Mouse (Mus musculus) embryonic facial prominence, embryonic 11.5 days (tissue): ENCODE results near the gene Yme1l1. TPM values are rescaled to one million over a fixed set of nuclear protein-coding genes. Genes with fewer than 3 reads are reported as not detected.
A peak's percentile ranks its signal among the peaks of the same experiment; 100 is the strongest.

Source experiments
- ATAC-seq: fragments of 200-750 bp; cut with Nextera tagmentation; replicated peaks from 2 replicates; pipeline ENCODE4 v1.8.0; 2017; ENCODE audit warnings: low read depth; ENCODE audit not compliant: insufficient number of reproducible peaks, low FRiP score, low TSS enrichment
- DNase-seq: peaks from one replicate; pipeline ENCODE4 v3.0.0-alpha.2; 2015; ENCODE audit warnings: low spot score
- H3K27ac ChIP-seq: fragments of 300-500 bp; sonication (generic); replicated peaks from 2 replicates; pipeline ENCODE4 v1.5.1; 2014; ENCODE audit warnings: mild to moderate bottlenecking, low read depth, low read length, control low read depth
- H3K27me3 ChIP-seq: fragments of 300-500 bp; sonication (generic); 2 replicates; pipeline ENCODE4 v1.6.1; 2014; ENCODE audit warnings: mild to moderate bottlenecking, low read length, moderate library complexity, mixed read lengths; ENCODE audit not compliant: control insufficient read depth, insufficient read depth
- H3K36me3 ChIP-seq: fragments of 300-500 bp; sonication (generic); replicated peaks from 2 replicates; pipeline ENCODE4 v1.6.1; 2014; ENCODE audit warnings: low read depth, mild to moderate bottlenecking, low read length, moderate library complexity, mixed read lengths; ENCODE audit not compliant: control insufficient read depth, insufficient read depth
- H3K4me1 ChIP-seq: fragments of 300-500 bp; sonication (generic); 2 replicates; pipeline ENCODE4 v1.6.1; 2014; ENCODE audit warnings: low read length, mixed read lengths; ENCODE audit not compliant: control insufficient read depth, insufficient read depth
- H3K4me2 ChIP-seq: fragments of 300-500 bp; sonication (generic); 2 replicates; pipeline ENCODE4 v1.6.1; 2014; ENCODE audit warnings: low read depth, mild to moderate bottlenecking, control low read depth, low read length, moderate library complexity
- H3K4me3 ChIP-seq: fragments of 300-500 bp; sonication (generic); 2 replicates; pipeline ENCODE4 v1.5.1; 2014; ENCODE audit warnings: low read depth, low read length, control low read depth
- H3K9ac ChIP-seq: fragments of 300-500 bp; sonication (generic); replicated peaks from 2 replicates; pipeline ENCODE4 v1.6.1; 2014; ENCODE audit warnings: mild to moderate bottlenecking, control low read depth, low read length
- H3K9me3 ChIP-seq: fragments of 300-500 bp; sonication (generic); replicated peaks from 2 replicates; pipeline ENCODE4 v1.6.1; 2016; ENCODE audit warnings: mild to moderate bottlenecking, low read length, inconsistent platforms, mixed read lengths; ENCODE audit not compliant: control insufficient read depth
- WGBS: fragments of 180-500 bp; shearing (Covaris S2); extraction: QIAGEN DNeasy Blood & Tissue Kit; methylation state at CpG from one replicate; pipeline ENCODE4 v1.1.7; 2014; 5-methylcytosine and 5-hydroxymethylcytosine counted together
- polyA plus RNA-seq: library from polyadenylated mRNA; unstranded; fragments of >200 nt; fragmentation: Nextera tagmentation; extraction: Ambion mirVana; gene quantifications from 2 replicates; pipeline ENCODE4 v1.2.1, GENCODE M21; 2014

Gene Yme1l1
- polyA plus RNA-seq, 1 experiment from 2014 or later, result 100 TPM

DNA sequence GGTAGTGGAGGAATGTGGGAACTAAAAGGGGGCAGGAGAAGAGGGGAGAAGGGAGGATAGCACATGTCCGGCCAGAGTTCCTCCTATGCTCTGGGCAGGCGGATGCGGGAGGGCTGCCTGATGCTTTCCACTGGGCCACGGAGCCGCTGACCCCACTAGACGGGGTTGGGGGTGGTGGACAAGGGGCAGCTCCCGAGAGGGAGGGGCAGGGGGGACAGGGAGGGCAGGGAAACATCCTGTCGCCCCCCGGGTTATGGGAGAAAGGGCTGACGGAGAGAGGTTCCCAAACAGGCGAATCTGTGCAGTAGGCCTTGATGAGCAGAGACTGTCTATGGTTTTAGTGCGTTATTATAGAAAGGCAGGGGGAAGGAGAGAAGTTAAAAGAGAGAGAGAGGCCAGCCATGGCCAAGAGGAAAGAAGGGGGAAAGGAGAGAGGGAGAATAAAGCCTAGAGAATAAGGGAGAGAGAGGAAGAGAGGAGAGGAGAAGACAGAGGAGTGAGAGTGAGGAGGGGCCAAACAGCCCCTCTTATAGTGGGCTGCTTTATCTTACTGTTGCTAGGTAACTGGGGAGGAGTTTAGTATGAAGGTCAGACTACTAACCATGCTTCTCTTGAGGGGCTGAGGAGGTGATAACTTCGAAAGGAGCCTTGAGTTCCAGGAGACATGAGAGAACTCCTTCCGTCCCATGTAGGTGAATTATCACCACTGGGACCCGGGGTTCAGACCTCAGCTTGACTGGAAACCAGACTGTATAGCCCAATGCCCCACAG is 46.9 kb downstream of the Yme1l1 start:
- DNase-seq (no peak), ATAC-seq (no peak)
- Histone ChIP-seq H3K4me3 (no peak overlapping the region), H3K9ac (no peak overlapping the region), H3K4me1 (no peaks in the 10 kb centered on the region), H3K27me3 (no peaks in the 10 kb centered on the region), H3K9me3 (no peaks in the 10 kb centered on the region), H3K36me3 (no peaks in the 10 kb centered on the region; the same call in 1 of the 2 replicates), H3K4me2 (no peak overlapping the region), H3K27ac (no peak overlapping the region)
- 59% methylated on average over 15 of the region's 15 CpGs for WGBS

DNA sequence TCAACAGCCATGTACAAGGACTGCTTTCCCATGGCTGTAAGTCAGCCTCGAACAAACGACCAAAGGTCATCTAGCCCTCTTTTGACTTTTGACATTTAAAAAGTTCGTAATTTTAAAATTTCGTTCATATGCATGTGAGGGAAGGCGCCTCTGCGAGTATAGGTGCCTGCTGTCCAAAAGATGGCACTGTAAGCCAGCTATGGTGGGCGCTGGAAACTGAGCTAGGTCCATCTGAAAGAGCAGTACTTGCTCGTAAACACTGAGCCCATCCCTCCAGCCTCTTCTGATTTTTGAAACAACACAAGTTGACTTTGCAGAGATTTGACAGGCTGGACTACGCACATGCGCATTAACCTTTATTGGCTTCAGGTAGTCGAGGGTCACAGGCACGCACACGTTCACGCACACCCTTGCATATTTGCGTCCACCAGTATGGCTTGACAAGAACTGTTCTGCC is 50.9 kb downstream of the Yme1l1 start, which contains the start of gene 4931423N10Rik:
Gene 4931423N10Rik (plus strand): TSS at position 407 of the 457 bp plus-strand sequence.
- Histone ChIP-seq H3K36me3 (no peaks in the 10 kb centered on the region), H3K4me3 (no peak within 1 kb of the TSS), H3K9me3 (no peaks in the 10 kb centered on the region), H3K4me2 (no peak within 1 kb of the TSS), H3K9ac (no peak within 1 kb of the TSS), H3K27ac (no peak within 1 kb of the TSS), H3K4me1 (no peaks in the 10 kb centered on the region), H3K27me3 (no peaks in the 10 kb centered on the region)
- 78% methylated on average over 15 of the region's 15 CpGs for WGBS
- ATAC-seq, result no peak
- no peak for DNase-seq

DNA sequence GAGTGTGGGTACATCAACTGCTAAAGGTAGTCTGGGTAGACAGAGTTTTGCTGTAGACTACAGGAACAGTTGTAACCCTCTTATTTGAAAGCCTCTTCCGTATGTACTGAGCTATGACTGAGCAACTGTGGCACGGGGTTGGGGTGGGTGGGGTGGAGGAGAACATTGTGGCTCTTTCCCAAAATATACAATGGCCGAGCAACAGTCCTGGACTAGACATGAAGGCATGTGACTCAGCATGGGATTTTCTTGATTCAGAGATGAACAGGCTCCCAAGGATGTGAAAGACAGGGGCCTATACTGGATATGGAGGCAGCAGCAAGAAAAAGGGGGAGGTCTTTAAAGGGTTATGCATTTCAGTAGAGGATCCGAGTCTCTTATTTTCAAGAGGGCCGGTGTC is 57.5 kb downstream of the Yme1l1 start:
- Histone ChIP-seq H3K4me1 (no peaks in the 10 kb centered on the region), H3K27me3 (no peaks in the 10 kb centered on the region), H3K9ac (no peak overlapping the region), H3K27ac (no peak overlapping the region), H3K4me3 (no peak overlapping the region), H3K4me2 (no peak overlapping the region), H3K9me3 (no peaks in the 10 kb centered on the region), H3K36me3 (no peaks in the 10 kb centered on the region)
- no peak for DNase-seq
- no peak for ATAC-seq
- WGBS, result 81% methylated on average over 5 of the region's 5 CpGs

DNA sequence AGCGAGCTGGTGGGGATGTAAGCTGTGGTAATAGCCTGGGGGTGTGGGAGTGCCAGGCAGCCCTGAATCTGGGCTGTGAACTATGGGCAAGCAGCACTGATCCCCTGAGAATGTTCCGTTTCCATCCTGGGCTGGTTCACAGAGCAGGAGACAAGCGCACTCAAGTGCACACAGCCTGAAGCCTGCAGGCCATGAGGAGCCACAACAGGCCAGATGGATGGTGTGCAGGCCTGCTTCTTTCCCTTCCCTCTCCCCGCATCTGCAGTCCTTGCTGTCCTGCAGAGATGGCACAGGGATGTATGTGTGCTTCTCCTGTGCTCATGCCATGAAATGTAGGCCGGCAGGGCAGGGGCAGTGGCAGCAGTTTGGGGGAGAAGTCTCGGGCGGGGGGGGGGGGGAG is 69.0 kb downstream of the Yme1l1 start:
- Histone ChIP-seq H3K9ac (no peak overlapping the region), H3K4me1 (no peaks in the 10 kb centered on the region), H3K27ac (no peak overlapping the region), H3K9me3 (no peaks in the 10 kb centered on the region), H3K4me3 (no peak overlapping the region), H3K36me3 (no peaks in the 10 kb centered on the region), H3K4me2 (no peak overlapping the region), H3K27me3 (no peaks in the 10 kb centered on the region)
- WGBS, result 57% methylated on average over 7 of the region's 7 CpGs
- ATAC-seq, result no peak
- no peak for DNase-seq

DNA sequence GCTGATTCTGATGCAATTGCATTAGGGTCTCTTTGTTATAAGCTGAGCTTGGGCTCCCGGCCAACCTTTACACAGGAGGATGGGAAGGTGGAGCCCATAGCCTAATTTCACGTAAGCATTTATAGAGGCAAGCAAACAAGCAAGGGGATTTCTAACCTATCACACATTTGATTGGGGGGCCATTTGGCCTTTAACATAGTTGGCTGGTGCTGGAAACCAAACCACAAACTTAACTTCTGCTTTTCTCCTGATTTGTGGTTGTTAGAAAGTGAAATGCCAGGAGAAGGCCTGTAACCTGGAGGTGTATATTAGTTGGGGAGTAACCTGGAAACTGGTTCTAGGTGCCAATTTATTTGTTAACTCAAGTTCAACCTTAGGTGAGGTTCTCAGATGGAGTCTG is 72.3 kb downstream of the Yme1l1 start:
- ATAC-seq (no peak), DNase-seq (no peak)
- WGBS, result 86% methylated on average over 2 of the region's 2 CpGs
- H3K9ac ChIP-seq, result no peak overlapping the region
- H3K4me2 ChIP-seq, result no peak overlapping the region
- no peaks in the 10 kb centered on the region for H3K4me1 ChIP-seq
- H3K4me3 ChIP-seq, result no peak overlapping the region
- H3K9me3 ChIP-seq, result no peaks in the 10 kb centered on the region
- no peak overlapping the region for H3K27ac ChIP-seq
- H3K27me3 ChIP-seq, result no peaks in the 10 kb centered on the region
- H3K36me3 ChIP-seq, result no peaks in the 10 kb centered on the region

DNA sequence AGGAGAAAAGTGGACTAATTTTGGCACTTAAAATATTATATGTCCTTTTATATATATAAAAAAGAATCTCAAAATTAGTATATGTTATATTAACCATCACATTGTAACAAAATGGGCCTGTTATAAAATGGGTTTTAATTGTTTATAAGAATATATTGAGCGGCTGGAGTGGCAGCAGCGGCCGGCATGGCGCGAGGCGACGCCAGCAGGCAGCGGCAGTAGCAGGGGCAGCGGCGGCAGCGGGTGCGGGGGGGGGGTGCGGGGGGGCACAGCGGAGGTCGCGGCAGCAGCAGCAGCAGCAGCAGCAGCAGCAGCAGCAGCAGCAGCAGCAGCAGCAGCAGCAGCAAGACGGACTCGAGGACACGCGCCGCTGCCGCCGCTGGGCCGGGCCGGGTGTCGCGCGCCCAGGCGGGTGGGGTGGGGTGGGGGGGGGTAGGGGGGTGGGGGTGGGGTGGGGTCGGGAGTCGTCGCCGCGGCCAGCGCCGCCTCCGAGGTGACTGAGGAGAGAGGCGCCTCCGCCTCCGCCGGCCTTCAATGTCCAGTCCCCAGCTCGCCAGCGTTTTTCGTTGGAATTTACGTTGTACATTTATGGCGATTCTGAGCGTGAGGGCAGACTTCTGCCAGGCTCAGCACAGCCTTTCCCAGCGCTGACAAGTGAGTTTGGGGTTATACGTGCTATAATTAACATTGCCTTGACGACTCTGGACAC is 78.0 kb downstream of the Yme1l1 start:
- Histone ChIP-seq H3K27me3 (no peaks in the 10 kb centered on the region), H3K9me3 (no peaks in the 10 kb centered on the region), H3K36me3 (no peaks in the 10 kb centered on the region), H3K27ac (no peak overlapping the region), H3K4me3 (peak overlapping the region; percentile 44), H3K9ac (peak overlapping the region; percentile 37; the same call in 1 of the 2 replicates), H3K4me2 (peak overlapping the region; percentile 71), H3K4me1 (no peaks in the 10 kb centered on the region)
- DNase-seq, result peak; percentile 52
- ATAC-seq, result 0 out of 2 replicates have a peak, but pooled peaks have one; percentile 59
- WGBS, result under 1% methylated on average over 29 of the region's 50 CpGs

Other genes starting within 250 kb of the Yme1l1 start
- gene Abi1, start 116.1 kb upstream of the Yme1l1 start, polyA plus RNA-seq, result 41.4 and 42.3 TPM in 2 replicates
- 26.1 and 27.4 TPM in 2 replicates for gene Acbd5, start 88.2 kb upstream of the Yme1l1 start, polyA plus RNA-seq
- 13.4 and 15.3 TPM in 2 replicates for gene Mastl, start 345 bp upstream of the Yme1l1 start, polyA plus RNA-seq
- not detected in 2 replicates for gene 4931423N10Rik, start 51.1 kb downstream of the Yme1l1 start, polyA plus RNA-seq
- gene Nxph2, start 164.9 kb downstream of the Yme1l1 start, polyA plus RNA-seq, result 0.13 and 0.15 TPM in 2 replicates